Mouse (Mus musculus) liver, postnatal 0 days (tissue): ENCODE measurements around the gene Gm49369.

Experiments used
- CTCF ChIP-seq: sonication (generic); IDR thresholded peaks from 2 replicates; pipeline ENCODE4 v1.5.1; 2016; ENCODE audit warnings: antibody characterized with exemption, low read depth
- EP300 ChIP-seq: IDR thresholded peaks from 2 replicates; pipeline ENCODE4 v1.6.1; 2016; ENCODE audit warnings: antibody characterized with exemption, low read depth, mild to moderate bottlenecking

DNA sequence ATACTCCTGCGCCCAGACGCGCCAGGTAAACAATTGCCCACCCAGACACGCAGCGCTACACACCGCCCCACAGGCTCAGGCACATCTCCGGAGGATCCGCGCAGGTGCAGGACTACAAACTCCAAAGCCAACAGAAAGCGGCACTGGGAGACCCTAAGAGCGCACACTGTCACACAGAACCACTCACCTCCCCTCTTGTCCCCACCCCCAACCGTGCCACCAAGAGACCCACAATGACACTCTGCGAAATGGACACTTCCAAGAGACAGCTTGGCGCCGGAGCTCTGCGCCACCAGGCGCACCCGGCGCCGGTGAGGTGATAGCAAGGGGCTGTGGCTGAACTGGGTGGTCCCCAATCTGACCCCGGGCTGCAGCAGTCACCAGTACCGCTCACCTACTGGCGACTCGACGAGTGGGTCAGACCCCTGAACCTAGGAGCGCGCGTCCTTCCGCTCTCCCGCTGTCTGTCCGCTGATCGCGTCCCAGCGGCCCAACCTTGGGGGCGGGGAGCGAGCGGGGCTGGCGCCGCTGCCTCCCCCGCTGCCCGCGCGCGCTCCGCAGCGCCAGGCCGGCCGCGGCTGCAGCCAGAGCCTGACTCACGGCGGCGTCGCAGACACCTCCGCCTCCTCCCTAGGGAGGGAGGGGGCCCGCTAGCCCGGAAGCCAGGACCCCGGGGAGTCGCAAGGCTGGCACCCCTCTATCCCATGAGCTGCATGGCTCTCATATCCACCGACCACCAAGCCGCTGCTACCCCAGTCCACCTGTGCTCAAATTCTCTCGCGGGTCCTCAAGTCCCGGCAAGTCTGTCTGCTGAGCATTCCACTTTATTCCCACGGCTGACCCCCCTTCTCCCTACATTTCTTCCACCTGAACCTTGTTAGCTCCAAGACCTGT, 10.5 kb downstream of the Gm49369 start:
- TF ChIP-seq CTCF (no peak), EP300 (no peak)
